In the genomic region with DNA sequence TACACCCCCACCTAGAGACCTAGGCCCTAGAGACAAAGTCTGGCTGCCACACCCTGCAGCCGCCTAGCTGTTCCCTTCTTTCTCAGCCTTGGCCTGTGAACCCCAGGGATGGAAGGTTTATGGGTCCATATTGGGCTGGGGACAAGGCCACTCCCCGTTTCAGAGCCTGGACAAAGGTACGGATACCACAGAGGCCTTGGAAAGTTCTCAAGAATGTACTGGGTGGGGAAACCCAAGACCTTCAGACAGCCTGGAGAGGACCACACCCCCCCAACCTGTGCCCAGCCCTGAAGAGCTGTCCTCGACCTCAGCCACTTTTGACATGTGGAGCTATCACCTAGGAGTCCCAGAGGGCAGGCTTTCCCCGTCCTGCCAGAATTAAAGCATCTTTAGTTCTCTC, we compare ENCODE assay signal across 15 mouse cellular contexts. TPM values are rescaled to one million over a fixed set of nuclear protein-coding genes. Genes with fewer than 3 reads are reported as not detected.
"Had no signal": no experiment of that assay in that cellular context is flagged by ENCODE, and none has a peak within 500 bp of the region (broad histone marks: within the 10 kb centered on the region; RNA-seq: fewer than 3 reads in every experiment).

No protein-coding gene starts in this region.

- H3K27me3 ChIP-seq: liver, embryonic 15.5 days; midbrain, embryonic 13.5 days; stomach, embryonic 15.5 days had no signal

- DNase-seq: kidney, postnatal 10 days; kidney, postnatal 4 days; lung, embryonic 14.5 days; lung, postnatal 14 days; retina, postnatal 1 day; right cerebral cortex, postnatal 4 days; thymus, adult 2 months; thymus, postnatal 25 days had no signal

- H3K27ac ChIP-seq: left cerebral cortex, adult 2 months; limb, embryonic 10.5 days; liver, embryonic 15.5 days; midbrain, embryonic 13.5 days; stomach, embryonic 15.5 days had no signal

- H3K4me2 ChIP-seq: liver, embryonic 11.5 days; liver, embryonic 15.5 days; lung, embryonic 14.5 days; midbrain, embryonic 13.5 days; stomach, embryonic 15.5 days had no signal

- ATAC-seq: midbrain, embryonic 13.5 days had no signal

- H3K36me3 ChIP-seq: limb, embryonic 10.5 days; liver, embryonic 15.5 days; midbrain, embryonic 13.5 days; stomach, embryonic 15.5 days had no signal

- H3K4me3 ChIP-seq: left cerebral cortex, adult 2 months; limb, embryonic 10.5 days; liver, embryonic 15.5 days; midbrain, embryonic 13.5 days; myocyte; stomach, embryonic 15.5 days had no signal

- H3K9ac ChIP-seq: liver, embryonic 15.5 days; lung, embryonic 14.5 days; midbrain, embryonic 13.5 days; stomach, embryonic 15.5 days had no signal

- H3K9me3 ChIP-seq: limb, embryonic 10.5 days; liver, embryonic 15.5 days; midbrain, embryonic 13.5 days; stomach, embryonic 15.5 days had no signal

RNA-seq across cellular contexts. Expression of gene Gna15, which starts 24.9 kb away (rescaled TPM):
- polyA plus RNA-seq: myocyte had no signal

RNA-seq across cellular contexts. Expression of gene S1pr4, which starts 49.0 kb away (rescaled TPM):
- polyA plus RNA-seq: myocyte had no signal
